Mouse (Mus musculus): ENCODE results near the gene Tmem127. TPM values are rescaled to one million over a fixed set of nuclear protein-coding genes. Genes with fewer than 3 reads are reported as not detected.
"Not testable (repeated sequence)": the region's sequence is repeated elsewhere in the genome, so short reads cannot be mapped to it uniquely, and the experiment has no call there.

Gene Tmem127
- total RNA-seq (2021): 100 to 1,000 TPM; 106 TPM

DNA sequence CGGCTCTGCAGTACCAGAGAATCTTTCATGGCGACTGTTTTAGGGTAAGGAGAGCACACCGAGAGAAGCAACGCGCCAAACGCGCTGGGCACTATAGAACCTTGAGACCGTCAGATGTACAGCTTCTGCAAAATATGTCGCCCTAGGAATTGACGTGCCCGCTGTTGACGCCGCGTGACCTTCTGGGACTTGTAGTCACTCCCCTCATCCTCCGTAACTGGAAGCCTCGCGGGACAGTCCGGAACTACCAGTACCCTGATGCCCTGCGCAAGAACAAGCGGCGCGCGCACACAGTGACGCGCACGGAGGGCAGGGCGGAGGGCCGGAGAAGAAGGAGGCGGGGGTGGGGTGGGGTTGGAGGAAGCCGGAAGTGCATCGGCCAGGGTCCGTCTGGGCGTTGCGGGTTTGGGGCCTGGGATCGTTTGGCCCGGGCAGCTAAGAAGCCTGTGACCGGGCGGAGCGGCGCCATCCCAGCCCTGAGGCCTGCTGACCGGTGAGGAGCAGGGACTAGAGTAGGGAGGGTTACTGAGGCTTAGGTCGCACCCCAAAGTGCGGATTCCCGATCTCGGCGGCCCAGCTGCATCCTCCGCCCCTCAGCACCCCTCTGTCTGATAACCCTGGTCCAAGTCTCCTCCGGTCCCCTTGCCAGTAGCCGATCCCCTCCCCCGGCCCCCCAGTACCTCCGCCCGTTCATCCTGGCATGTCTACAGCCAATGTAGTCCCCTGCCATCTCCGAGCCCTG is at the start of gene Tmem127, which contains the start of gene Ciao1:
Gene Tmem127, plus strand, starts transcription at position 317 of the 742 bp plus-strand sequence.
Gene Ciao1, minus strand, starts transcription at position 225 of the 742 bp plus-strand sequence.
- DNase-seq: peak; percentile 99
- intact Hi-C loops (cut with DNase I): no loop called here

DNA sequence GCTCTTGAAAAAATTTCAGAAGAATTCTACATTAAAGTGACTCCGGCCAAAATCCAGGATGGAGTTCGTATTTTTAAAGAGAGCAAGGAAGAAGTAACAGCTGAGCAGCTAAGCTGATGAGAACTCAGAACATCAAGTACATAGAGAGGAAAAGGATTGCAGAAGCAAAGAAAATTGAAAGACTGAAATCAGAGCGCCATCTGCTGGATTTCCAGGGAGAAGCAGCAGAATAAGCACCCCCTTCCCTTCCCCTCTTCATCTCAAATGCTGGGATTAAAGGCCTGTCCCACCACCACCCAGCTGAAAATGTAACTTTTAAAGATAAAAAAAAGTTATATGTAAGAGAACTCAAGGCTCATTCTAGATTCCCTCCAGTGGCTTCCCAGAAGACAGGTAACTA is 42.8 kb upstream of the Tmem127 start:
- peak; percentile 53 for DNase-seq
- intact Hi-C loops (cut with DNase I): no loop called here

DNA sequence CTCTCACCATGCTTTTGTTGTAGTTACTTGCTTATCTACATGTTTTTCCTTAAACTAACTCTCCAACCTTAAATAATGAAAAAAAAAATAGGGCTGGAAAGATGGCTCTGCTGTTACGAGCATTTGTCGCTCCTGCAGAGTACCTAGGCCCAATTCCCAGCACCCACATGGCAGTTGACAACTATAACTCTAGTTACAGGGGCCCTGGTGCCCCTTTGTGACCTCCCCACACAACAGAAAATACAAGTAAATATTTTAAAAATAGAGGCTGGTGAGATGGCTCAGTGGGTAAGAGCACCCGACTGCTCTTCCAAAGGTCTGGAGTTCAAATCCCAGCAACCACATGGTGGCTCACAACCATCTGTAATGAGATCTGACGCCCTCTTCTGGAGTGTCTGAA is 41.8 kb upstream of the Tmem127 start:
- DNase-seq; intact Hi-C loops (cut with DNase I): not testable (repeated sequence)

DNA sequence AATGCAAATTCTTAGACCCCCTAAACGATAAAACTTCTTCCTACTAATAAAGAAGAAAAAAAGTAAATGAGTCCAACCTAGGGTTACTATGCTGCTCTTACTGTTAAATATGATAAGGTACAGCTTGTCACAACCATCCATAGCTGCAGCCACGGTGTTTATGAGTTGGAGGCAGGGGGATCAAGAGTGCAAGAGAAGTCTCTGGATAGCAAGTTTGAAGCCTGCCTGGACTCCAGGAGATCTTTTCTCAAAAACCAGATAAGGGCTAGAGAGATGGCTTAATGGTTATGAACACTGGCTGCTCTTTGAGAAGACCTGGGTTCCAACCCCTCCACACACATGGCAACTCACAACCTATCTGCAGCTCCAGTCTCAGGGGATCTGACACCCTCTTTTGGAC is 40.8 kb upstream of the Tmem127 start:
- intact Hi-C loops (cut with DNase I): no loop called here

DNA sequence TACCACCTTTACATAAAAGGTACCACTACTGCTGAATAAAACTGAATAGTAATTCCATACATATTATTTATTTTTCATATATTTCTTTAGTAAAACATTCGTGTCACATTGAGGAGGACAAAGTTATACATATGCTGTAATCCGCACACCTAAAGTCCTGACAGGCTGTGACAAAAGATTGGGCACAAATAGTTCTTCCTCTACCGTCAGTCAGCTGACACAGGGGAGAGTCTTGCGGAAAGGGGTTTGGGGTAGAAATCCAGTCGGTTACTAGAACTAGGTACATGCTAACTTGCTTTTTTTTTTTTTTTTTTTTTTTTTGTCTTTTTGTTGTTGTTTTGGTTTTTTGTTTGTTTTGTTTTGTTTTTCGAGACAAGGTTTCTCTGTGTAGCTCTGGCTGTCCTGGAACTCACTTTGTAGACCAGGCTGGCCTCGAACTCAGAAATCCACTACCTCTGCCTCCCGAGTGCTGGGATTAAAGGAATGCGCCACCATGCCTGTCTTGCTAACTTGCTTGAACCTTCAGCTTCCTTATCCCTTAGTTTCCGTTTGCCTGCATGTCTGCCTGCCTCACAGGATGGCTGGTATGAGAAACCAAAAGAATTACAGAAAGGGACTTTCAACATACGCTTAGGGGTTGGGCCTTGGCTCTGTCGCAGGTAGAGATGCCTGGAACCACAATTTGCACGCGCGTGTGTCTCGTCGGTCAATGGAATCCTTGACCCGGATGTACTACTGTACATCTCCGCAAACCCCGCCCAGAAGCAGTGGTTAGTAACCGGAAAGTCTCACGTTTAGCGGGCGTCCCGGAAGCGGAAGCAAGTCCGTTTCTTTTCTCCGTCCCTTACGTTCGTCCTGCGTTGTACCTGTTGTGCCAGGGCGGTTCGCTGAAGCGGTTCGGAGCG is 39.9 kb upstream of the Tmem127 start, which contains the start of the genes 1810024B03Rik and Snrnp200:
Gene 1810024B03Rik, minus strand, starts transcription at position 734 of the 905 bp plus-strand sequence.
Gene Snrnp200, plus strand, starts transcription at position 840 of the 905 bp plus-strand sequence.
- peak; percentile 94 for DNase-seq
- intact Hi-C loops (cut with DNase I): no loop called here

More for the DNA sequence above, 40.8 kb upstream of the Tmem127 start:
- no peak for DNase-seq

DNA sequence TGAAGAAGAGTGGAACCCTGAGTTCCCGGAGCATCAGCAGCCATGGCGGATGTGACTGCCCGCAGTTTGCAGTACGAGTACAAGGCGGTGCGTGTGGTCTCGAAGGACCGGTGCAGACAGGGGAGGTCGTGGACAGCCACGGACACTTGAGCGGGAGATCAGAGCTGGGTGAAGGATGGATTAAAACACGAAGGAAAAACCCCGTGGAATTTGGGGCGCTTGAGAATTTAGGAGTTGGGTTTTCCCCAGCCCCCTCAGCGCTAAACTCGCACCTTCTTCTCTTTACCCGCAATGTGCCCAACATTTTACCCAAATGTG is 39.3 kb upstream of the Tmem127 start:
- no peak for DNase-seq
- intact Hi-C loops (cut with DNase I): no loop called here

DNA sequence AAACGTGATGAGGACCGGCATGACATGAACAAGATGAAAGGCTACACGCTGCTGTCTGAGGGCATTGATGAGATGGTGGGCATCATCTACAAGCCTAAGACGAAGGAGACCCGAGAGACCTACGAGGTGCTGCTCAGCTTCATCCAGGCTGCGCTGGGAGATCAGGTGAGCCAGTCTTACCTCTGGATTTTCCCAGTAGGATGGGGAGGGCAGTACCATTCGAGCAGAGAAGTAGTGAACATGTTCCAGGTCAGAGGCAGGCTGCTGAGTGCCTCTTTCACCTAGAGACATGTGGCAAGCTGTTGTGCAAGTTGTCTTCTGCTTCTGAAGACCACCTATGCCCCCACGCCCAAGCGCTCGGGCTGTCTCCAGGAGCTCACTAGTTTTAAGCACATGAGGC is 37.0 kb upstream of the Tmem127 start:
- DNase-seq: no peak
- intact Hi-C loops (cut with DNase I): loop anchor here (10.0 kb wide), 1 partner anchor 146 kb away; no protein-coding TSS in a partner anchor

DNA sequence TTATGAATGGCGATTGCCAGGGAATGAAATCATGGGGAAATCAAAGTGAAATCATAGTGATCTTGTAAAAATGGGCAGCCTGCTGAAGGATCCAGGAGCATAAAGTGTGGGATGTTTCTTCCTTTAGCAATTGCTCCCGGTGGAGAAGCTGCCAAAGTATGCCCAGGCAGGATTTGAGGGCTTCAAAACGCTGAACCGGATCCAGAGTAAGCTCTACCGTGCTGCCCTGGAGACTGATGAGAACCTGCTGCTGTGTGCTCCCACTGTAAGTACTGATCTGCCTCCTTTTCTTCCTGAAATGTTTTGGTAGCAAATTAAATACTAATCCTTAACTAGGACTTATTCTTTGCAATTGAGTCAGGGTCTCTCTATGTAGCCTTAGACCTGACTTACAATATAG is 30.0 kb upstream of the Tmem127 start:
- intact Hi-C loops (cut with DNase I): loop anchor here (10.0 kb wide), 1 partner anchor 153 kb away; no protein-coding TSS in a partner anchor
- DNase-seq: no peak

DNA sequence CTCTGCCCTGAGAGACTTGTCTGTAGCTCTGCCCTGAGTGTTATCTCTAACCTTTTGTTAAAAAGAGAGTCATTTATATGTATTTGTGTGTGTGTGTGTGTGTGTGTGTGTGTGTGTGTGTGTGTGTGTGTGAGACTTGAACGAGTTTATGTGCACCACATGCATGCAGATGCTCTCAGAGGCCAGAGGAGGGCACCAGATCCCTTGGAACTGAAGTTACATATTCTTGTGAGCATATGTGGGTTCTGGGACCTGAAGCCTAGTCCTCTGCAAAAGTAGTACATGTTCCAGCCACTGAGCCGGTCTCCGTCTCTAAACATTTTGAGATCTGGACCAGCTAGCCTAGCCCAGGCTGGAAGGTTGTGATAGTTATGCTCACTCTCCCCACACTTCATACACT is 22.4 kb upstream of the Tmem127 start:
- intact Hi-C loops (cut with DNase I): loop anchor here (10.0 kb wide), 2 partner anchors 310 to 470 kb away; no protein-coding TSS in a partner anchor
- no peak for DNase-seq

DNA sequence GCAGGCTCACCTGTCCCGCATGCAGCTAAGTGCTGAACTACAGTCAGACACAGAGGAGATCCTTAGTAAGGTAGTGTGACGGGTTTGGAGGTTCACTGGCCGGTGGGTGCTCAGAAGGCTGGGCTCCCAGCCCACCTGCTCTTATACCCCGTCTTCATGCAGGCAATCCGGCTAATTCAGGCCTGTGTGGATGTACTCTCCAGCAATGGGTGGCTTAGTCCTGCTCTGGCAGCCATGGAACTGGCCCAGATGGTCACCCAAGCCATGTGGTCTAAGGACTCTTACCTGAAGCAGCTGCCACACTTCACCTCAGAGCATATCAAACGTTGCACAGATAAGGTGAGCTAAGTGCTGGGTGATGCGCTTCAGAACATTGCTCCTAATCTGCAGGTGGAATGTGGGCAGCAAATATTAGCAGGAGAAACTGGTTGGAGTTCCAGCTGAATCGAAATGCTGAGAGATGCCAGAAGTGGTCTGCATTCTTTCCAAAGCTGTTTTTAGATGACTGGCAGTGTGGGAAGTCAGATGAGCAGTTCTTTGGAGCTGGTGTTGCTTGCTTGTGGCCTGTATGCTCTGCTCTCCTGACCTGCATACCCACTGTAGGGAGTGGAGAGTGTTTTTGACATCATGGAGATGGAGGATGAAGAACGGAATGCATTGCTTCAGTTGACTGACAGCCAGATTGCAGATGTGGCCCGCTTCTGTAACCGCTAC is 9.7 kb upstream of the Tmem127 start:
- intact Hi-C loops (cut with DNase I): loop anchor here (10.0 kb wide), 2 partner anchors 433 to 1397 kb away; no protein-coding TSS in a partner anchor
- no peak for DNase-seq

DNA sequence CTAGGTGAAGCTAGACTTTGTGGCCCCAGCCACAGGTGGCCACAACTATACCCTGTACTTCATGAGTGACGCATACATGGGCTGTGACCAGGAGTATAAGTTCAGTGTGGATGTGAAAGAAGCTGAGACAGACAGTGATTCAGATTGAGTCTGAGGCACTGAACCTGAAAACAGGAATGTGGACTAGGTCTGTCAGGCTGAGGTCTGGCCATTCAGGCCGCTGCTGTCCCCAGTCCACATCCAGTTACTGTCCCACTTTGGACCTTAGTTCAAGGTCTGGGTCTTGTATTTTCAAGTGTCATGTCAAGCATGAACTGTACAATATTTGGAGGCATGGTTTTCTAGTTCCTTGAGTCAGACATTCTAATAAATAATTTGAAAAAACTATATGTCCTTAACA is 7.6 kb upstream of the Tmem127 start:
- no peak for DNase-seq
- intact Hi-C loops (cut with DNase I): no loop called here

DNA sequence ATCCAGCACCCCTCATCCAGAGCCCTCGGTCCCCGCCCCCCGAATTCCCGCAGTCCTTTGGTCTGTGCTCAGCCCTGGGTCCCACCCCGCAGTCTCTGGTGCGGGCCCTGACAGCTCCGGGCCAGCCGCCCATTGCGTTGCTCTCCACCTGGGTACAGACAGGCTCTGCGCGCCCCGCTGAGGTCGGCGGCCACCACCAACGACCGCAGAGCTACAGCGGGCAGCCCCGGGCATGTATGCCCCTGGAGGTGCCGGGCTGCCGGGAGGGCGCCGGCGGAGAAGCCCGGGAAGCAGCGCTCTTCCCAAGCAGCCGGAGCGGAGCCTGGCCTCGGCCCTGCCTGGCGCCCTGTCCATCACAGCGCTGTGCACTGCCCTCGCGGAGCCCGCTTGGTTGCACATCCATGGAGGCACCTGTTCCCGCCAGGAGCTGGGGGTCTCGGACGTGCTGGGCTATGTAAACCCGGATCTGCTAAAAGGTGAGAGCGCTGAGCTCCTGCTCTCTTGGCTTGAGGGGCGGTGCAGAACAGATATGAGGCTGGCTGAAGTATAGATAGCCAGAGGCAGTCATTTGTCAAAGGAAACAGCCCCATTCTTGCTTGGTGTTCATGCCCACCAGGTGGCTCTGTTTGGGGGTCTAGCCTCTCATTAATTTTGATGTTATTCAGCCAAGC is 761 bp downstream of the Tmem127 start:
- DNase-seq: peak; percentile 57
- intact Hi-C loops (cut with DNase I): no loop called here

DNA sequence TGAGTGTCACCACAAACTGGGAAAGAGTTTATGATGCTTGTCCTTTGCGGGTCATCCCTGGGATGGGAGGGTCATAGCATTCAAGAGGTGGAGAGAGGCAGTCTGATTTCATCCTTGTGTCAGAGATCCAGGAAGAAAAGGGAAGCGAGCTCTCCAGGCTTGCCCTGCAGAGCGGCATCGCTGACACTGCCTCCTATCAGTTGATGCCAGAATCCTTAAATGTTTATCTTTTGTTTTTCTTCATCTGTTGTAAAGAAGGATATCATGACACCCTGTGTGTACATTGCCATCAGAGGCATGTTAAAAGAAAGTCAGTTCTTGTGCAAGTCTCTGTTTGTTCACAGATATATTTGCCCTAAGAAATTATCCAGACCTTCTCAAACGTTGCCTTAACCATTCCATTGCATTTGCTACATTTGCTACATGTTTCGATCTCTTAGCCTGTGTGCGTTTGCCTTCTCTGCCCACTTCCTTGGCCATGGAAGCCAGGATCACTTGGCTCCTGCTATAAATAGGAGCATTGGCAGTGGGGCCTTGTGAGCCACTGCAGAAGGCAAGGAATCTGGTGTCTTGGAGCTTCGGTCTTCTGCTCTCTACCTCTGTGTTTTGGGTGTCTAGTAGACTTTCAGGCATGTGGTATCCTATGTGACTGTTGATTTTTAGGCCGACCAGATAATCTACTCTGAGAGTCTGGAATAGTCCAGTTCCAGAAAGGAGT is 2.7 kb downstream of the Tmem127 start:
- intact Hi-C loops (cut with DNase I): no loop called here
- DNase-seq: no peak

DNA sequence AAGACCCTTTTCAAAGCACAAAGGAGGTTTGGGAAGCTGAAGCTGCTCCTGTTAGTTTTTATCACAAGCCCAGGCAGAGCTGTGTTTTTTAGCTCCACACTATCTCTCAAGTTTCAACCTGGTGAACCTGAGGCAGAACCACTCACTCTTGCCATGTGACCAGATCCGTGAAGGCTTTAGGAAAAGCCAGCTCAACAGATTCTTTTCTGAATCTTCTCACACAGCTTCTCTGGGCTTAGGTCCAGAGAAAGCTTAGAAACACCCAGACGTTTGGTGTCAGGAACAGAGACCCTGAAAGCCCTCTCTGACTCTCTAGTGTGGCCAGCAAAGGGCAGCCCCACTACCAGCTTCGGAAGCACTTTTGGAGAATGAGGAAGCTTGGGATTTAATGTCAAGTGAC is 3.7 kb downstream of the Tmem127 start:
- intact Hi-C loops (cut with DNase I): no loop called here
- DNase-seq: no peak

DNA sequence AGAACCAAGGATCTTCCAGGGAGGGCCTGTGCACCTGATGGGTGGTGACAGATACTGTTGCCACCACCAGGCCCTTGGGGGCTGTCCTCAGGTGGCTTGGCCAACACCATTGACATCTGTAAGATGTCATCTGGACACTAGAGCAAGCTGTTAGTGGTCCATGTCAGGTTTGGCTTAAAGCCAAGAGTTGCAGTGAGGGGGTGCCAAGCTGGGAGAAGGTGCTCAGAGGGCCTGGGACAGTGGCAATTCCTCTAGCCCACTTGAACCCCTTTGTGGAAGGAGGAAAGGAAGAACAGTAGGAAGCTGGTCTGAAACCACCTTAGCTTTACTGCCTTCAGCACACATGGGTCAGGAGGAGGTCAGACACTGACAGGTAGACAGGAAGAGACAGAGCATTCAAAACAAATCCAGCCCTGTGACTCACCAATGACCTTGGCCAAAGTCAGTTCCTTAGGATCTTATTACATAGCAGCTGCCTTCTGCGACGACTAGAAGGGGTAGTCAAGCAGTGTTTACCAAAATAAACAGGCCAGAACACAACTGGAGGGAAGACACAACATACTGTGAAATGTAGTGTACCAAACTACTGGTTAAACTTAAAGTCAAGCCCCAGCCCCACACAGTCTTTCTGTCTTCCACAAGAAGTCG is 4.3 kb downstream of the Tmem127 start:
- intact Hi-C loops (cut with DNase I): no loop called here
- no peak for DNase-seq

DNA sequence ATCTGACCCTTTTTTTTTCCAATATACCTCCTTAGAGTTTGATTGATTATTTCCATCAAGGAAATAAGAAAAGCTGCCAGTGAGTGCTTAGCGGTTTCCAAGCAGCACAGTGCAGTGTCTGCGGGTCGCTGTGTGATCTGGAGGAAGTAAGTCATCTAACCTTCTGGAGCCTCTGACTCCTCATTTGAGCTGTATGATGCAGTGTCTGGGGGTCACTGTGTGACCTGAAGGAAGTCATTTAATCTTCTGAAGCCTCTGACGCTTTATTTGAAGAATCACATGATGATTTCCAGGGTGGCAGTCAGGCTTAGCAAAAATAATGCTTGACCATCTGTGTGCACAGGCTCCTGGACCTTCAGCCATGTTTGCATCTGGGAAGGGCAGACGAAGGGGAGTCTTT is 5.1 kb downstream of the Tmem127 start:
- intact Hi-C loops (cut with DNase I): no loop called here

DNA sequence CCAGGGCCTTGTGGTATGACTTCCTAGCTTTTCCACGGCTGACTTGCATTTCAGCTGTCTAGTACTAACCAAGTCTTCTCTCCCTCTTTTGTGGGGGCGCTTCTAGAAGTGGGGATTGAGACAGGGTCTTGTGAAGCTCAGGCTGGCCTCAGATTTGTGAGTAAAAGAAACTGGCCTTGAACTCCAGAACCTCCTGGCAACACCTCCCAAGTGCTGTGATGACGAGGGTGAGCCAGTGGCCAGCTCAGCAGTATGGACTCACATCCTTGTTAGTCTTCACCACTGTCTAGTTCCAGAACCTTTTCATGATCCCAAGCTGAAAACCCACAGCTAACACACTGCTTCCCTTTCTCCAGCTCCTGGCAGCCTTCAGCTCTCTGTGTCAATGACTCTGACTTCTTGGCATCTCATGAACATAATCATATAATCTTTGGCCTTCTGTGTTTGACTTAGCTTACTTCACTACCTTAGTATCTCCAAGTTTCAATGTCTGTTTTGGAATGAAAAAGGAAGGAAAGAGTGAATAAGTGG is 7.0 kb downstream of the Tmem127 start:
- intact Hi-C loops (cut with DNase I): no loop called here

More for the DNA sequence above, 5.1 kb downstream of the Tmem127 start:
- DNase-seq: no peak

DNA sequence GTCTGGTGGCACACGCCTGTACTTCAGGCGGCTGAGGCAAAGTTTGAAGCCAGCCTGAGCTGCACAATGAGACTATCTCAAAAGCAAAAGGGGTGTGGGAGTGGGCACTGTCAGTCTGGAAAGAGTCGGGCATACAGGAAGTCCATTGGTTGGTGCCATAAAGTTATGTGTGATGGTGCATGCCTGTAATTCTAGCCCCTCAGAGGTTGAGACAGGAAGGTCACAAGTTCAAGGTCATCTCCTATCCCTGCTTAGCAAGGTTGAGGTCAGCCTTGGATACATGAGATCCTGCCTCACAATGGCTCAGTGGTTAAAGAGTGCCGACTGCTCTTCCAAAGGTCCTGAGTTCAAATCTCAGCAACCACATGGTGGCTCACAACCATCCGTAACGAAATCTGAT is 7.6 kb downstream of the Tmem127 start:
- no peak for DNase-seq
- intact Hi-C loops (cut with DNase I): no loop called here

More for the DNA sequence above, 7.0 kb downstream of the Tmem127 start:
- DNase-seq: no peak

DNA sequence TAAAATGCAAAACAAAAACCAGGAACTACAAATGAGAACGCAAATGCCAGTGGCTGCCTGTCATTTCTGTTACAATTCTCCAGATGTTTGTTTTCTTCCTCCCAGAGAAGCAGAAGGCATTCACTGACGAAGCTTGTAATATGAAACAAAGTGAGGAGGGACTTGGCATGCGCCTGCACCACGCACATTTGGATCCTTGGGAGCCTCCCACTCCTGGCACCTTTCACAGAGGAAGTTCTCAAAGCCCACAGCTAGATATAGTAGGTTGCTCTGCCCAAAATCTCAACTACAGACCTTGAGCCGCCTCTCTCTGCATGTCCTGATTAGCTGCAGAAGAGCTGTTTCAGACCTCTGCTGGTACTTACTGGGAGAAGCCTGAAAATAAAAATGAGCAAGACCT is 11.6 kb downstream of the Tmem127 start:
- intact Hi-C loops (cut with DNase I): no loop called here
- DNase-seq: no peak
